Mouse (Mus musculus) left cerebral cortex, adult 2 months (tissue): ENCODE measurements around the gene Notch2. TPM values are rescaled to one million over a fixed set of nuclear protein-coding genes. Genes with fewer than 3 reads are reported as not detected.
A peak's percentile ranks its signal among the peaks of the same experiment; 100 is the strongest.

ENCODE experiments used
- DNase-seq, 2 experiments: peaks; one replicate each; pipeline ENCODE4 v3.0.0; 2021 to 2022; ENCODE audit warnings: low spot score in 2 of 2, mixed read lengths in 1 of 2; ENCODE audit errors: extremely low spot score in 1 of 2
- H3K27ac ChIP-seq: fragments of 200-600 bp; 2 replicates; pipeline ENCODE4 v1.8.1; 2022
- H3K4me3 ChIP-seq: fragments of 200-600 bp; 2 replicates; pipeline ENCODE4 v1.8.1; 2022
- CTCF ChIP-seq: fragments of 200-600 bp; IDR thresholded peaks from 2 replicates; pipeline ENCODE4 v1.8.1; 2022; ENCODE audit warnings: antibody characterized with exemption, mild to moderate bottlenecking, moderate library complexity
- intact Hi-C: fragments of 180-260 bp; cut with DNase I; formaldehyde crosslinking; loops from one replicate; pipeline ENCODE4 v1.15.1; 2025
- total RNA-seq, 2 experiments: library from RNA; stranded (reverse); gene quantifications; 2 replicates each; pipeline ENCODE4 v1.2.3; 2021

Gene Notch2
- total RNA-seq, 2 experiments from 2014 or later: 13.7 to 14.6 TPM

- Histone ChIP-seq H3K4me3 (no peak overlapping the region), H3K27ac (peak overlapping the region; percentile 15; the same call in 1 of the 2 replicates)
- no peak for DNase-seq
- no peak for TF ChIP-seq CTCF
- intact Hi-C loops: loop anchor here (5.0 kb wide), 1 partner anchor 49 kb away; the partner anchor contains the start of gene Notch2
Observed at GRCm38 (mm10) chr3:98061661-98062330, 48.5 kb downstream of the Notch2 start.

GRCm38 (mm10) chr3:98062591-98063185, 49.4 kb downstream of the Notch2 start:
- peak overlapping the region; percentile 79 for H3K27ac ChIP-seq
- intact Hi-C loops: loop anchor here (5.0 kb wide), 1 partner anchor 50 kb away; the partner anchor contains the start of gene Notch2
- DNase-seq: no peak
- H3K4me3 ChIP-seq: no peak overlapping the region
- no peak for TF ChIP-seq CTCF

DNA sequence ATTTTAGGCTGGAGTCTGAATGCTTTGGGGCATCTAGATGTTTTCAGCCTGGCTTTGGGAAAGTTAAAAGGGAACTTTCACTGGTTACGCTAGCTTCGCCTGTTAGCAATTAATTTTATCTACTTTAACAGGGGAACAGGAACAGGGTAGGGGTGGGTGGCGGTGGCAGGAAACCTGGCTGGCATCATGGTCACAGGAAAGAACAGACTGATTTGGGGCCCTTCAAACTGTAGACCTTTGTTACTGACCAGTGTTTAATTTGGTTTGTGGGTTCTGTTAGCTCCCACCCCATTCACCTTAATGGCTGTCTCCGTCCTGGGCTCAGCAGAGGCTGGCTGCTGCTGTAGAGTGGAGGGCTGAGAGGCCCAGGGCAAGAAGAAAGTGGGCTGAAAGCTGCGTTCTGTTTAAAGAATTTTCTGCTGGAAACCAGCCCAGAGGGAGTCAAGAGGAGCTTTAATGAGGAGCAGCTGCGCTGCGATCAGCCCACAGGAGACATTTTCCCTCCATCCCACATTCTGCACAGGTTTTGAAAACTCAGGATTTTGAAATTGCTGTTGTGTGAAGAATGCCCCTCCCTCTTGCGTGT, 50.0 kb downstream of the Notch2 start:
- DNase-seq: peak in 1 of 2 experiments; percentile 49
- TF ChIP-seq CTCF: no peak
- intact Hi-C loops: loop anchor here (5.0 kb wide), 1 partner anchor 51 kb away; the partner anchor contains the start of gene Notch2
- Histone ChIP-seq H3K27ac (peak overlapping the region; percentile 79), H3K4me3 (no peak overlapping the region)

GRCm38 (mm10) chr3:98063833-98064232, 50.5 kb downstream of the Notch2 start:
- no peak for DNase-seq
- no peak for TF ChIP-seq CTCF
- intact Hi-C loops: loop anchor here (5.0 kb wide), 1 partner anchor 52 kb away; the partner anchor contains the start of gene Notch2
- H3K4me3 ChIP-seq: no peak overlapping the region
- H3K27ac ChIP-seq: peak overlapping the region; percentile 79

GRCm38 (mm10) chr3:98065004-98065403, 51.7 kb downstream of the Notch2 start:
- Histone ChIP-seq H3K27ac (no peak overlapping the region; the same call in 1 of the 2 replicates), H3K4me3 (no peak overlapping the region)
- intact Hi-C loops: loop anchor here (5.0 kb wide), 1 partner anchor 147 kb away; no protein-coding TSS in a partner anchor
- DNase-seq: no peak
- no peak for TF ChIP-seq CTCF

DNA sequence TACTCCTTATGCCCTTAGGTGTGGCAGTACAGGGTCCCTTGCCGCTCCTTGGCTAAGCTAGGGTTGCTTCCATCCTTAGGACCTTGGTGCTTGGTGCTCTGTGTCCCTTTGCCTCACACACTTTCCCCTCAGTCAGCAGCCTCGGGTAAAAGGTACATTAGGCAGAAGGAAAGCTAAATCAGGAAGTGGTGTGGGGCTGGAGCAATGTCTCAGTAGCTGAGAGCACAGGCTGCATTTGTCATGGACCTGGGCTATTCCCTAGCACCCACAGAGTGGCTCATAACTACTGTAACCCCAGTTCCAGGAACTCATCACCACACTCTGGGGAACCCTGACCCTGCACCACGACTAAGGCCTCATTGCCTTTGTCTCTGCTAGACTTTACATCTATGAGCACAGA, 53.1 kb downstream of the Notch2 start:
- H3K27ac ChIP-seq: no peak overlapping the region
- intact Hi-C loops: loop anchor here (5.0 kb wide), 1 partner anchor 146 kb away; no protein-coding TSS in a partner anchor
- DNase-seq: no peak

DNA sequence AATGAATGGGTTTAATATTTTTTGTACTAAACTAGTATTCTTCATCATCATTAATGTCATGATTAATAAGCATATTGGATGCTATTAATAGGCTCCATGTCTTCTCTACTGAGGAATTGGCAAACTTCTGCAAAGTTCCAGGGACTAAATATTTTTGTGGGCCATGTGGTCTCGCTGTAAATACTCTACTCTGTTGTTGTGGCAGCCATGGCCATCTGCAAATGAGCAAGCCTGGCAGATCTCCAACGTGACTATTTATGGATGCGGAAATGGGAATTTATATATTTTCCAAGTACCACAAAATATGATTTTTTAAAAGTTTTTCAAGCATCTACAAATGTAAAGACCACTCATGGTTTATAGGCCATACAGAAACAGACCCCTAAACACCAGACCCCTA, 54.1 kb downstream of the Notch2 start:
- intact Hi-C loops: loop anchor here (5.0 kb wide), 1 partner anchor 145 kb away; no protein-coding TSS in a partner anchor
- TF ChIP-seq CTCF: no peak
- Histone ChIP-seq H3K27ac (no peak overlapping the region; the same call in 1 of the 2 replicates), H3K4me3 (no peak overlapping the region)
- DNase-seq: peak in 1 of 2 experiments; percentile 24

More for the DNA sequence above, 53.1 kb downstream of the Notch2 start:
- no peak overlapping the region for H3K4me3 ChIP-seq
- no peak for TF ChIP-seq CTCF

DNA sequence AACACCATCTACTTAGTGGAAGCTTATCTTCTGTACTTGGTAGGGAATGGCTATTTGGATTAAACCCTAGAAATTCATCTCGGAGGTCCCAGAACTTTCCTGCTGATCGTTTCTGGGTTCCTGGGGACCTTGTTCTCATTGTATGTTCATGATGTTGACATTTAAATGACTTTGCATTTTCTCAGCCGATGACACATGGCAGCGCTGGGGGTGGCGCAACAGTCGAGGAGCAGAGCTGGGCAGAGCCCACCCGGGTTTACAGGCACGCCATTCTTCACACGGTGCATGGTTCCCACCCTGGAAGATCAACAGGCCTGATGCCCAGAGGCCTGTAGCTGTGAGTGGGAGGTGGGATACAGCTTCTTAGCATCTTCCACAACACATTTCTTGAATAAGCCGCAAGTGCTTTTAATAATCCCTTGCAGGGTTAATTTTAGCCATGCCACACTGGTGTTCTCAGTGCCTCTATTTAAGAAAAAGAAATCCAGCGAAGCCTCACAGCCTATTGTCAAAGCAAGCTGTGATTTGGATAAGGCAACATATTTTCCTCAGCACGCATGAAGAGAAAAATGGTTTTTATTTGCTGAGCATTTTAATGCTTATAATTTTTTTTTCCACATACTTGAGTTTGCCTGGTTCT, 54.6 kb downstream of the Notch2 start:
- no peak for TF ChIP-seq CTCF
- intact Hi-C loops: loop anchor here (5.0 kb wide), 1 partner anchor 144 kb away; no protein-coding TSS in a partner anchor
- H3K27ac ChIP-seq: peak overlapping the region; percentile 18; the same call in 1 of the 2 replicates
- H3K4me3 ChIP-seq: no peak overlapping the region
- DNase-seq: no peak

DNA sequence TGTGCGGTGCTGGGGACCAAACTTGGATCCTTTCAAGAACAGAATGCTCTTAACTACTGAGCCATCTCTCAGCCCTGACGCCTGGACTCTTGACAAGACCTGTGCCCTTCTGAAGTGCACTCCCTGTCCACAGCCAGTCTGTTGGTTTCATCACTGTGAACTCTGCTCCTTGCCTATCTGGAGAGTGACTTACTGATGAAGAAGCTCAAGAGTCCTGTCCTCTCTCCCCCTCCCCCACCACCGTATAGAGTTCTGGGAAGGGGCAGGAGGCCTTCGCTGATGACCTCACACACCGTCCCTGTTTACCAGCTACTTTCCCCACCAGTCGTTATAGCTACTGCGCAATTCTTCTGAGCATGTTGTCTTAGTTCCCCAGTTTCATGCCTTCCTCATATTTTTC, 55.8 kb downstream of the Notch2 start:
- intact Hi-C loops: loop anchor here (5.0 kb wide), 1 partner anchor 143 kb away; no protein-coding TSS in a partner anchor
- no peak for DNase-seq
- Histone ChIP-seq H3K27ac (no peak overlapping the region), H3K4me3 (no peak overlapping the region)
- no peak for TF ChIP-seq CTCF

DNA sequence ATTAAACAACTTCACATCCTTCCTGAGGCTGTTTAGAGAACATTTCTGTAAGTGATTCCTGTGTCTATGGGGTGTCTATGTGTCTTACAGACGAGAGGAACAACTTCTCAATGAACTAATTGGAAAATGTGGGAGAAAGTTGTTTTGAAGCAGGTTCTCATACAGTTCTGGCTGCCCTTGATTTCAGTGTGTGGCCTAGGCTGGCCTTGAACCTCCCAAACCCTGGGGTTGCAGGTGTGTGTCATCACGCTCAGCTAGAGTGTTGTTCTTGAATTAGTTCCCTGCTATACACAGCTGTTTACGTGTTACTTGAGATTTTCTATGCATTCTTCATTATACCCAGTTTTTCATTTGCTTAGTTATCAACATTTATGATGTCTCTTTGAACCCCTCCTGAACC, 56.5 kb downstream of the Notch2 start:
- no peak for TF ChIP-seq CTCF
- Histone ChIP-seq H3K27ac (no peak overlapping the region), H3K4me3 (no peak overlapping the region)
- intact Hi-C loops: loop anchor here (5.0 kb wide), 1 partner anchor 142 kb away; no protein-coding TSS in a partner anchor
- no peak for DNase-seq

DNA sequence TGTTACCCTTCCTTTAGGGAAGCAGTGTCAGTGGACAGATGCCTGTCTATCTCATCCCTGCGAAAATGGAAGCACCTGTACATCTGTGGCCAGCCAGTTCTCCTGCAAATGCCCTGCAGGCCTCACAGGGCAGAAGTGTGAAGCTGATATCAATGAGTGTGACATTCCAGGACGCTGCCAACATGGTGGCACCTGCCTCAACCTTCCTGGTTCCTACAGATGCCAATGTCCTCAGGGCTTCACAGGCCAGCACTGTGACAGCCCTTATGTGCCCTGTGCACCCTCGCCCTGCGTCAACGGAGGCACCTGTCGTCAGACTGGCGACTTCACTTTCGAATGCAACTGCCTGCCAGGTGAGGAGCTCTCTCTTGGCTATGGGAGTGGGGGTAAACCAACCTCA, 59.2 kb downstream of the Notch2 start:
- H3K4me3 ChIP-seq: no peak overlapping the region
- TF ChIP-seq CTCF: no peak
- intact Hi-C loops: no loop called here
- no peak overlapping the region for H3K27ac ChIP-seq
- no peak for DNase-seq
